Mouse (Mus musculus) forebrain, embryonic 12.5 days (tissue): ENCODE measurements around the gene Card10. TPM values are rescaled to one million over a fixed set of nuclear protein-coding genes. Genes with fewer than 3 reads are reported as not detected.

Experiments
- ATAC-seq: fragments of 200-750 bp; cut with Nextera tagmentation; 2 replicates; pipeline ENCODE4 v1.8.0; 2017; ENCODE audit warnings: moderate TSS enrichment; ENCODE audit not compliant: low FRiP score
- H3K27ac ChIP-seq: fragments of 300-500 bp; sonication (generic); 2 replicates; pipeline ENCODE4 v1.5.1; 2016; ENCODE audit warnings: mild to moderate bottlenecking
- H3K27me3 ChIP-seq: fragments of 300-500 bp; sonication (generic); 2 replicates; pipeline ENCODE4 v1.6.1; 2016; ENCODE audit warnings: mild to moderate bottlenecking
- H3K36me3 ChIP-seq: fragments of 300-500 bp; sonication (generic); replicated peaks from 2 replicates; pipeline ENCODE4 v1.6.1; 2016; ENCODE audit warnings: mild to moderate bottlenecking
- H3K4me1 ChIP-seq: fragments of 300-500 bp; sonication (generic); 2 replicates; pipeline ENCODE4 v1.6.1; 2016
- H3K4me2 ChIP-seq: fragments of 300-500 bp; sonication (generic); 2 replicates; pipeline ENCODE4 v1.6.1; 2016; ENCODE audit warnings: mild to moderate bottlenecking, moderate library complexity
- H3K4me3 ChIP-seq: fragments of 300-500 bp; sonication (generic); replicated peaks from 2 replicates; pipeline ENCODE4 v1.5.1; 2016; ENCODE audit warnings: mild to moderate bottlenecking
- H3K9ac ChIP-seq: fragments of 300-500 bp; sonication (generic); 2 replicates; pipeline ENCODE4 v1.6.1; 2016; ENCODE audit warnings: mild to moderate bottlenecking
- H3K9me3 ChIP-seq: fragments of 300-500 bp; sonication (generic); 2 replicates; pipeline ENCODE4 v1.6.1; 2016
- WGBS: fragments of 180-500 bp; shearing (Covaris S2); methylation state at CpG from one replicate; pipeline ENCODE4 v1.1.7; 2016; 5-methylcytosine and 5-hydroxymethylcytosine counted together
- polyA plus RNA-seq: library from polyadenylated mRNA; unstranded; fragments of >200 nt; fragmentation: Nextera tagmentation; extraction: Ambion mirVana; gene quantifications from 2 replicates; pipeline ENCODE4 v1.2.1, GENCODE M21; 2016

The Card10 gene
- polyA plus RNA-seq, 1 experiment from 2014 or later, result 2.1 TPM

GRCm38 (mm10) chr15:78779253-78779652 is 23.6 kb downstream of the Card10 start:
- Histone ChIP-seq H3K27me3 (peaks cover 5% of the 10 kb centered on the region; the same call in 1 of the 2 replicates), H3K4me2 (no peak overlapping the region), H3K9me3 (no peaks in the 10 kb centered on the region), H3K27ac (no peak overlapping the region), H3K9ac (no peak overlapping the region), H3K4me3 (no peak overlapping the region), H3K4me1 (peaks cover 17% of the 10 kb centered on the region), H3K36me3 (no peaks in the 10 kb centered on the region)
- no peak for ATAC-seq
- WGBS, result 80% methylated on average over 8 of the region's 8 CpGs

DNA sequence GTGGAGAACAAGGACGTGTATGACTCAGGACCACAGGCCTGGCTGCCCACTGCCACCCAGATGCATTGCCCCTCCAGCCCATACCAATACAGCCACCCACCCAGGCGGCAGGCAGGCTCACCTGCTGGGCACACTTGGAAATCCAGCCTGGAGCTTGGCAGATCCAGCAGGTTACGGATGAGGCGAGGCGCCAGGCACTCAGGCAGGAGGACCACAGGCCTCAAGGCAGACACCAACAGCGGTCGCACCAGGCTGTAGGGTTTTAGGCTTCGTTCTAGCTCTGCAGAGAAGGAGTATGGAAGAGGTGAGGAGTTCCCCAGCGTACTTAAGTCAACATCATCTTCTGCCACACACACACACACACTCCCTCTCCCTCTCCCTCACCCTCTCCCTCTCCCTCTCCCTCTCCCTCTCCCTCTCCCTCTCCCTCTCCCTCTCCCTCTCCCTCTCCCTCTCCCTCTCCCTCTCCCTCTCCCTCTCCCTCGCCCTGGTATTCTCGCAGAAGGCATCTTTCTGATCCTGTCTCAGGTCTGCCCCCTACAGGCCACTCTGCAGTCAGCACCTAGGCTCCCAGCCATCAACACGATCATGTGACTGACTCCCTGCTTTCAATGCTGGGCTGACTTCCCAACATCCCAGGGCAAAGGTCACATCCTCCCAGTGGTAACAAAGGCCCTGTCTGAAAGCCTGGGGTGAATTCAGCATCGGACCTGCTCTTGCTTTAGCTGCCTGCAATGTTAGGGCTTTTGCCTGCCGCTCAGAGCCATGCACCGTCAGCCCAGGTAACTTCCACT is 24.6 kb downstream of the Card10 start:
- Histone ChIP-seq H3K27ac (peak overlapping the region; percentile 82), H3K27me3 (peaks cover 5% of the 10 kb centered on the region; the same call in 1 of the 2 replicates), H3K9me3 (no peaks in the 10 kb centered on the region), H3K4me1 (peaks cover 25% of the 10 kb centered on the region), H3K9ac (peak overlapping the region; percentile 25; the same call in 1 of the 2 replicates), H3K4me2 (no peak overlapping the region), H3K4me3 (no peak overlapping the region), H3K36me3 (no peaks in the 10 kb centered on the region)
- 0 out of 2 replicates have a peak, but pooled peaks have one; percentile 31 for ATAC-seq
- 51% methylated on average over 13 of the region's 15 CpGs for WGBS

GRCm38 (mm10) chr15:78773290-78773729 is 29.5 kb downstream of the Card10 start, which contains the start of gene Mfng:
Gene Mfng (minus strand): TSS chr15:78773475.
- Histone ChIP-seq H3K27ac (peak within 1 kb of the TSS; percentile 99), H3K9ac (peak within 1 kb of the TSS; percentile 68), H3K4me1 (peaks cover 65% of the 10 kb centered on the region), H3K4me2 (peak within 1 kb of the TSS; percentile 73), H3K4me3 (peak within 1 kb of the TSS; percentile 49), H3K27me3 (no peaks in the 10 kb centered on the region), H3K36me3 (peaks cover 11% of the 10 kb centered on the region), H3K9me3 (no peaks in the 10 kb centered on the region)
- WGBS, result 1% methylated on average over 11 of the region's 11 CpGs
- peak; percentile 79 for ATAC-seq

DNA sequence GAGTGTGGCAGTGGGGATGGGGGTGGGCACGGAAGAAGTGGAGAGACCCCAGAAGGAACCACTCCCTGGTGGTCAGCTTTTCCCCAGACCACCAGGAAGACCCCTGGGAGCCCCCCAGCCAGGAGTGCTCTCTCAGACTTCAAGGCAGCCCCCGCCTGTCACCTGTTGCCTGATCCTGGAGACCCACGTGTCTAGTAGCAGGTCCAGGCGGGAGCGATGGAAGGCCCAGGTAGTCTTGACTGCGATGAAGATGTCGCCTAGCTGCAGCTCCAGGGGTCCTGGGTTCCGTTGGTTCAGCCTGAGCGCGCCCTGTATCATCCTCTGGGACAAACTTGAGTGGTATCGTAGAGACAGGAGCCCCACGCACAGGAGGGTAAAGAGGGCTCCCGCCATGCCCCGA is 30.0 kb downstream of the Card10 start:
- Histone ChIP-seq H3K9ac (peak overlapping the region; percentile 68), H3K4me2 (peak overlapping the region; percentile 73), H3K36me3 (peaks cover 16% of the 10 kb centered on the region), H3K27me3 (no peaks in the 10 kb centered on the region), H3K9me3 (no peaks in the 10 kb centered on the region), H3K4me1 (peaks cover 65% of the 10 kb centered on the region), H3K4me3 (peak overlapping the region; percentile 49), H3K27ac (peak overlapping the region; percentile 99)
- 28% methylated on average over 14 of the region's 14 CpGs for WGBS
- ATAC-seq, result no peak; the same call in 1 of the 2 replicates

GRCm38 (mm10) chr15:78772368-78772763 is 30.5 kb downstream of the Card10 start:
- peak overlapping the region; percentile 73 for H3K4me2 ChIP-seq
- peaks cover 65% of the 10 kb centered on the region for H3K4me1 ChIP-seq
- H3K27ac ChIP-seq, result peak overlapping the region; percentile 99
- H3K36me3 ChIP-seq, result peaks cover 20% of the 10 kb centered on the region
- peak overlapping the region; percentile 49 for H3K4me3 ChIP-seq
- no peaks in the 10 kb centered on the region for H3K27me3 ChIP-seq
- peak overlapping the region; percentile 68 for H3K9ac ChIP-seq
- 47% methylated on average over 4 of the region's 4 CpGs for WGBS
- no peaks in the 10 kb centered on the region for H3K9me3 ChIP-seq
- ATAC-seq, result peak; percentile 9; the same call in 1 of the 2 replicates

DNA sequence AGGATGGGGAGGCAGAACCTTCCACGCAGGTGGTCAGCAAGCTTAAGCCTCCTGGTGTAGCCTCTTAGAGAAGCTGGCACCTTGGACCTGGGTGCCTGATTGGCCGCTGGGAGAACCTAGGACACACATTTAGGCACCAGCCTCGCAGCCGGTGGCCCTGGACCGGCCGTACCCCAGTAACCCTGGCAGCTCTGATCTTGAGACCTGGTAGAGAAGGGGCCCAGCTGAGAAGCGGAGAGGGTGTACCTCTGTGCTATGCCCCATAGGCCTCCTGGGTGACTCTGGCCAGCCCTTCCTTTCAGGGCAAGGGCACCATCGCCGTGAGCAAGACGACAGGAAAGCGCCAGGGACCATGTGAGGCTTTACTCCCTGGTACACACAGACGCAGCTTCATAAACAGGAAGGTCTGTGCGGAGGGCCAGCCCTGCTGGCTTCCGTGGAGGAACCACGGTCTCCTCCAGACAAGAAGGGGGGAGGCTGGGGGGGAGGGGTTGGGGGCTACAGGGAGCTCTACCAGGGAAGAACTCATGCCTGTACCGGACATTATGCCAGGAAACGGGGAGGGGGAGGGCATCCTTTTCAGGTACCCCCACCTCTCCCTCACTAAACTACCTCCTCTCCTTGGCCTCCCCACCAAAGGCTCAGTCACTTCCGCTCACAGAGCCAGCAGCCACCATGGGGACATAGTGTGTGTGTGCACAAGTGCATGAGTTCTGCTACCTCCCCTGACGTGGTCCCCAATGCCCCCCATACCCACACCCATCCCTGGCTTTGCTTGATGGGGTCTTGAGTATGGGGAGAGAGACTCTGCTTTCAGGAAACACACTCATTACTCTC is 31.1 kb downstream of the Card10 start:
- peak overlapping the region; percentile 73 for H3K4me2 ChIP-seq
- H3K9ac ChIP-seq, result peak overlapping the region; percentile 68
- ATAC-seq, result peak; percentile 19; the same call in 1 of the 2 replicates
- 49% methylated on average over 19 of the region's 19 CpGs for WGBS
- H3K4me3 ChIP-seq, result peak overlapping the region; percentile 49
- no peaks in the 10 kb centered on the region for H3K9me3 ChIP-seq
- peak overlapping the region; percentile 99 for H3K27ac ChIP-seq
- no peaks in the 10 kb centered on the region for H3K27me3 ChIP-seq
- peaks cover 69% of the 10 kb centered on the region for H3K4me1 ChIP-seq
- peaks cover 27% of the 10 kb centered on the region for H3K36me3 ChIP-seq

DNA sequence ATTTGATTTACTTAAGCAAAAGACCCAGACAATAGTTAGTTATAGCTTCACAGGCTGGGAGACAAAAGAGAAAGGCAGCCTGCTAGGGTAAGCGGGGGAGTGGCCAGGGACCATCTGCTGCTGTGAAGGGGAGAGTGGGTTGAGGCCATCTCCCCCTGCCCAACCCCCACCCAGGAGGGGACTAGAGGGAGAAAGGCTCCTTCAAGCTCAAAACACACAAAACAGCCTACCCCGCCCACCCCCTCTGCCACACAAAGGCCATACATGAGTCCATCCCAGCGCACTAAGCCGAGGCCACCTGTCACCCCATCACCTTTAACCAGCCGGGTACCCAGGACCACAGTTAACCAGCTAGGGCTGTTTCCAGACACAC is 31.9 kb downstream of the Card10 start:
- whole genome bisulfite sequencing, result 4% methylated on average over 5 of the region's 5 CpGs
- H3K9ac ChIP-seq, result peak overlapping the region; percentile 68
- peaks cover 70% of the 10 kb centered on the region for H3K4me1 ChIP-seq
- H3K27ac ChIP-seq, result peak overlapping the region; percentile 99
- H3K36me3 ChIP-seq, result peaks cover 33% of the 10 kb centered on the region
- no peaks in the 10 kb centered on the region for H3K9me3 ChIP-seq
- H3K4me2 ChIP-seq, result peak overlapping the region; percentile 73
- H3K27me3 ChIP-seq, result no peaks in the 10 kb centered on the region
- ATAC-seq, result peak; percentile 81
- peak overlapping the region; percentile 49 for H3K4me3 ChIP-seq

DNA sequence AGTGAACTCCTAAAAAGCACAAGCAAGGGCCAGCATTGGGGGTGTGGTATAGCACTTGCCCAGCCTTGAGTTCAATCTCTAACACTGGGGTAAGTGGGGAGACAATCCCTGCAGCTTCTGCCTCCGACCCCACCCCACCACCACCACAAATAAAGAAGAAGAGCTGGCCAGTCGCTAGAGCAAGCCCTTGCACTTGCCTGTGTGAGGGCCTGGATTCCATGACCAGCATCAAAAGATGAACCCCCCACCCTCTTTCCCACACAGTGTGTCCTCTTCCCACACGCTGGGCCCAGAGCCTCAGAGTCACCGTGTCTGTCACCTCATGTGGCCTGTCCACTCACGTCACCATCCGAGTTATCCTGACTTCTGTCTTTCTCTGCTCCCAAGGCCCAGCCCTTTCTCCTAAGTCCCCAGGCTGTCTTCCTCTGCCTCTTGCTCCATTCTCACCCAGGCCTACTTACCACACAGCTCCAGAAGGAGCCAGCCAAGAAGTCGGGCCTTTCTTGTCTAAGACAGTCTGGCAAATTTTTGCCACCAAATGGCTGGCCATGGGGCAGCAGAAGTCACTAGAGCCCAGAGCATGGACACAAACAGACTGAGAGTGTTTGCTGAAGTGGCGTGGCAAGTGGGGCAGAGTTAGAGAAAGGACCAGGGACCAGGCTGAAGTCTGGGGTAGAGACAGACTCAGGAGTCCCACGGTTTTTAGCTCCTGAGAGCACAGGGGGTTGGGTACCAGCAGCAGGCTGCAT is 32.4 kb downstream of the Card10 start:
- Histone ChIP-seq H3K36me3 (peaks cover 38% of the 10 kb centered on the region), H3K4me1 (peaks cover 75% of the 10 kb centered on the region), H3K4me3 (peak overlapping the region; percentile 49), H3K9me3 (no peaks in the 10 kb centered on the region), H3K27ac (peak overlapping the region; percentile 99), H3K27me3 (no peaks in the 10 kb centered on the region), H3K4me2 (peak overlapping the region; percentile 73), H3K9ac (peak overlapping the region; percentile 68)
- 20% methylated on average over 9 of the region's 9 CpGs for WGBS
- ATAC-seq, result no peak

- no peak for ATAC-seq
- H3K4me1 ChIP-seq, result peaks cover 76% of the 10 kb centered on the region
- H3K27ac ChIP-seq, result peak overlapping the region; percentile 73; the same call in 1 of the 2 replicates
- peaks cover 48% of the 10 kb centered on the region for H3K36me3 ChIP-seq
- peak overlapping the region; percentile 49; the same call in 1 of the 2 replicates for H3K4me3 ChIP-seq
- no peak overlapping the region for H3K9ac ChIP-seq
- no peaks in the 10 kb centered on the region for H3K9me3 ChIP-seq
- H3K4me2 ChIP-seq, result peak overlapping the region; percentile 73
- H3K27me3 ChIP-seq, result no peaks in the 10 kb centered on the region
- 96% methylated on average over 4 of the region's 4 CpGs for WGBS
These were observed 33.8 kb downstream of the Card10 start for GRCm38 (mm10) chr15:78769064-78769463.

GRCm38 (mm10) chr15:78763704-78764103 is 39.1 kb downstream of the Card10 start:
- WGBS, result 75% methylated on average over 5 of the region's 5 CpGs

GRCm38 (mm10) chr15:78763210-78763609 is 39.6 kb downstream of the Card10 start:
- ATAC-seq, result peak; percentile 81
- Histone ChIP-seq H3K9ac (no peak overlapping the region), H3K9me3 (no peaks in the 10 kb centered on the region), H3K27ac (peak overlapping the region; percentile 83), H3K4me3 (no peak overlapping the region), H3K27me3 (no peaks in the 10 kb centered on the region), H3K4me2 (no peak overlapping the region), H3K36me3 (peaks cover 86% of the 10 kb centered on the region), H3K4me1 (peaks cover 41% of the 10 kb centered on the region)
- WGBS, result 29% methylated on average over 9 of the region's 10 CpGs

More at GRCm38 (mm10) chr15:78763704-78764103, 39.1 kb downstream of the Card10 start:
- Histone ChIP-seq H3K27ac (peak overlapping the region; percentile 83), H3K36me3 (peaks cover 86% of the 10 kb centered on the region), H3K27me3 (no peaks in the 10 kb centered on the region), H3K9me3 (no peaks in the 10 kb centered on the region), H3K4me2 (no peak overlapping the region), H3K4me3 (no peak overlapping the region), H3K9ac (no peak overlapping the region), H3K4me1 (peaks cover 46% of the 10 kb centered on the region)
- ATAC-seq, result peak; percentile 7; the same call in 1 of the 2 replicates
